Mouse (Mus musculus): ENCODE measurements around the gene Samd3.

DNA sequence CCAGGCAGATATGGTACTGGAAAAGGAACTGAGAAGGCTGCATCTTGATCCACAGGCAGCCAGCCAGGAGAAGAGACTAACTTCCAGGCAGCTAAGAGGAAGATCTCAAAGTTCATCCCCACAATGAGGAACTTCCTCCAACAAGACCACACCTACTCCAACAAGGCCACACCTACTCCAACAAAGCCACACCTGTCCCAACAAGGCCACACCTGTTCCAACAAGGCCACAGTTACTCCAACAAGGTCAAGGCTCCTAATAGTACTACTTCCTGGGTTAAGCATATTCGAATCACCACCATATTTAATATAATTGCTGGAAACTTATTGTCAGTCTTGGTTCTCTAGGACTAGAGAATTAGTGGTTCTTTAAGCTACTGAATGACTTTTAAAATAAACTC, 34.6 kb upstream of the Samd3 start:
- TF ChIP-seq POLR2A (IDR thresholded peaks at IDR 0.05; ENCODE audit: extremely low read depth, insufficient read depth, low read length) (no peak), CTCF (IDR thresholded peaks at IDR 0.05; ENCODE audit: low read depth, low read length) (no peak)

Measured in liver, adult 2 months (tissue).